Mouse (Mus musculus) kidney, postnatal 4 days (tissue): ENCODE measurements around the gene Gtf2e1.

Experiments
- DNase-seq, 2 experiments: peaks; one replicate each; pipeline ENCODE4 v3.0.0; 2021; ENCODE audit warnings: mixed read lengths in 2 of 2

Gtf2e1 gene

GRCm38 (mm10) chr16:37539611-37540580, at the start of gene Gtf2e1, which contains the start of gene Rabl3:
Gene Gtf2e1, minus strand, starts transcription at chr16:37539789.
Gene Rabl3, plus strand, starts transcription at chr16:37539885.
- peak; percentile 97 to 98 for DNase-seq

- DNase-seq = peak in 1 of 2 experiments; percentile 18
Observed at GRCm38 (mm10) chr16:37585129-37585563, 45.6 kb upstream of the Gtf2e1 start.

GRCm38 (mm10) chr16:37584218-37585035, 44.8 kb upstream of the Gtf2e1 start:
- DNase-seq = peak; percentile 69 to 80

GRCm38 (mm10) chr16:37583801-37584200, 44.2 kb upstream of the Gtf2e1 start:
- DNase-seq = no peak

- peak in 1 of 2 experiments; percentile 30 for DNase-seq
Observed at GRCm38 (mm10) chr16:37583306-37583705, 43.7 kb upstream of the Gtf2e1 start.

GRCm38 (mm10) chr16:37581901-37582300, 42.3 kb upstream of the Gtf2e1 start:
- DNase-seq = no peak

GRCm38 (mm10) chr16:37580651-37581050, 41.1 kb upstream of the Gtf2e1 start:
- DNase-seq = no peak

- DNase-seq = no peak
Observed at GRCm38 (mm10) chr16:37579994-37580393, 40.4 kb upstream of the Gtf2e1 start, which contains the start of gene Hgd. Gene Hgd, plus strand, starts transcription at chr16:37580153.

- no peak for DNase-seq
Observed at GRCm38 (mm10) chr16:37579591-37579990, 40.0 kb upstream of the Gtf2e1 start.

- no peak for DNase-seq
Observed at GRCm38 (mm10) chr16:37575325-37575724, 35.7 kb upstream of the Gtf2e1 start.

- DNase-seq = no peak
Observed at GRCm38 (mm10) chr16:37573061-37573460, 33.5 kb upstream of the Gtf2e1 start.

GRCm38 (mm10) chr16:37572117-37572754, 32.6 kb upstream of the Gtf2e1 start:
- DNase-seq = no peak

- DNase-seq = no peak
Observed at GRCm38 (mm10) chr16:37571554-37571953, 32.0 kb upstream of the Gtf2e1 start.

GRCm38 (mm10) chr16:37567113-37568050, 27.8 kb upstream of the Gtf2e1 start:
- DNase-seq = no peak

- no peak for DNase-seq
Observed at GRCm38 (mm10) chr16:37566107-37566506, 26.5 kb upstream of the Gtf2e1 start.

- DNase-seq = no peak
Observed at GRCm38 (mm10) chr16:37565117-37565516, 25.5 kb upstream of the Gtf2e1 start.

GRCm38 (mm10) chr16:37562961-37563360, 23.4 kb upstream of the Gtf2e1 start:
- DNase-seq = no peak

- DNase-seq = no peak
Observed at GRCm38 (mm10) chr16:37562414-37562813, 22.8 kb upstream of the Gtf2e1 start.

GRCm38 (mm10) chr16:37552824-37553223, 13.2 kb upstream of the Gtf2e1 start:
- DNase-seq = no peak

GRCm38 (mm10) chr16:37550981-37551380, 11.4 kb upstream of the Gtf2e1 start:
- no peak for DNase-seq

- no peak for DNase-seq
Observed at GRCm38 (mm10) chr16:37550266-37550665, 10.7 kb upstream of the Gtf2e1 start.

GRCm38 (mm10) chr16:37546312-37546711, 6.7 kb upstream of the Gtf2e1 start:
- DNase-seq = no peak
